Mouse (Mus musculus) layer of hippocampus, adult 2 months (tissue): Measurements from ENCODE around the gene Azin2. TPM values are rescaled to one million over a fixed set of nuclear protein-coding genes. Genes with fewer than 3 reads are reported as not detected.

Source experiments
- DNase-seq, 2 experiments: peaks; one replicate each; pipeline ENCODE4 v3.0.0; 2022; ENCODE audit warnings: low spot score in 2 of 2
- H3K27ac ChIP-seq: fragments of 200-600 bp; 2 replicates; pipeline ENCODE4 v1.8.1; 2022
- H3K4me3 ChIP-seq: fragments of 200-600 bp; 2 replicates; pipeline ENCODE4 v1.8.1; 2022; ENCODE audit warnings: mild to moderate bottlenecking
- CTCF ChIP-seq: fragments of 200-600 bp; conservative IDR thresholded peaks from 2 replicates; pipeline ENCODE4 v1.8.1; 2022; ENCODE audit warnings: antibody characterized with exemption, mild to moderate bottlenecking, moderate library complexity
- total RNA-seq, 2 experiments: library from RNA; stranded (reverse); gene quantifications; 2 replicates each; pipeline ENCODE4 v1.2.3; 2021

Gene Azin2
- total RNA-seq, 2 experiments from 2014 or later = 35.2 to 39.9 TPM

DNA sequence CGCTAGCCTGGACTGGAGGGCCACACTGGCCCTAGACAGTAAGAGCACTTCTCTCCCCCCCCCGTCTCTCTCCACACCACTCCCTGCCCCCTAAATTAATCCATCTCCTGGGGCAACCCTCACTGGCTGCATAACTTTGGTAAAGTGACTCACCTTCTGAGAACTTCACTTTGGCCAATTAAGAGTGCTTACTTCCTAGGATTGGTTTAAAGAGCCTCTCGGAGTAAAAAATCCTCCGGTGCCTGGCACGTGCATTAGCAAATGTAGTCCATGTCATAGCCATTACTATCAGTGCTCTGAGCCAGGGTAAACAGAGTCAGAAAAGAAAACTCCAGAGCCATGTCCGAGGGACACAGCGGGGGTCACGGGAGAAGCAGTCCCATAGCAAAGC, 8.2 kb upstream of the Azin2 start:
- no peak overlapping the region for H3K4me3 ChIP-seq

DNA sequence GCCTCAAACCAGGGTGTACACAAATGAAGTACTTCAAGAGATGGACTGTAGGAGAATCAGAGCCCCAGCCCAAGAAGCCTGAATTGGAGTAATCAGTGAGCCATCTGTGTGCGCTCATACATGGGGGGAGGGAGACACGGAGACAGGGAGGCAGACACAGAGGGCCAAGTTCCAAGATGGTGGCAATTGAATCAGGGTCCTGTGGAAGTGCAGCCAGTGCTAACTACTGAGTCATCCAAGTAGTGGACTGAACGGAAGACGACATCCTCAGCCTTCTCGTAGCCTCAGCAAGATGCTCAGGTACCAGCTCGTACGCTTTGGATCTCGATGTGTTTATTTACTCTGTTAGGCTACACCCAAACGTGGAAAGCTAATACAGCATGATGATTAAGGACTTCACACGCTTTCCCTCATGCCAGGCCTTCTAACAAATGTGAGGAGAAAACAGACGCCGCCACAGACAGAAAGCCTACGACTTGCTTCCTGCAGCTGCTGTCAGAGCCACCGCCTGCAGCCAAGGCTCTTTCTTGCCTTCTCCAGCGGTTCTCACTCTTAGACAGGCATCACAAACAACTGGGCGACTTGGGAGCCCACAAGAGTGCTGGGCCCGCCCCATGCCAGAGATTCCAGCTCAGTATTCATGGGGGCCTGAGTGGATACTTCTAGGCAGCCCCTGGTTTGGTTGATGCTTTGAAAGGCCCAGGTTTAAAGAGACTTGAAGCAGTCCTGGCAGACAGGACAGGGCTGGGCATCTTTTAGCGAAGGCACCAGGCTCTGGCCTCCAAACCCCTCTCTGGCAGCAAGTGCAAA, 7.6 kb upstream of the Azin2 start:
- no peak overlapping the region for H3K27ac ChIP-seq
- no peak for TF ChIP-seq CTCF
- no peak for DNase-seq
- H3K4me3 ChIP-seq = no peak overlapping the region

More for the DNA sequence above, 8.2 kb upstream of the Azin2 start:
- DNase-seq = no peak
- no peak for TF ChIP-seq CTCF
- H3K27ac ChIP-seq = no peak overlapping the region

DNA sequence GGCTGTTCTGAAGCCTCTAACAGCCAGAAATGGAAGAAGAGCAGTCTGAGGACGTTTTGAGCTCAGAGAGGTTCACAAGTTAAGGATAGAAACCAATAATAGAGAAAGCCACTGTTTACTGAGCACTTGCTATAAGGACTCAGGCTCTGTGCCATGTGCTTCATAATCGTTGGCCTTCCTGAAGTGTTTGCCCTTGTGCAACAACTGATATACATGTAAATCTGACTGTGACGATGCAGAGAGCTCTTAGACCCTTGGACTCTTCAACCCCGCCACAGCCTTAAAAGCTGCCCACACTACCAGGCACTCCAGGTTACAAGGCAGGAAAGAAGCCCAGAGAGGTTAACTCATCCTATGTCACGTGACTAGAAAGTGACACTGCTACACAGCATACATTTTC, 6.8 kb upstream of the Azin2 start:
- TF ChIP-seq CTCF = no peak
- H3K27ac ChIP-seq = no peak overlapping the region
- no peak for DNase-seq
- no peak overlapping the region for H3K4me3 ChIP-seq

DNA sequence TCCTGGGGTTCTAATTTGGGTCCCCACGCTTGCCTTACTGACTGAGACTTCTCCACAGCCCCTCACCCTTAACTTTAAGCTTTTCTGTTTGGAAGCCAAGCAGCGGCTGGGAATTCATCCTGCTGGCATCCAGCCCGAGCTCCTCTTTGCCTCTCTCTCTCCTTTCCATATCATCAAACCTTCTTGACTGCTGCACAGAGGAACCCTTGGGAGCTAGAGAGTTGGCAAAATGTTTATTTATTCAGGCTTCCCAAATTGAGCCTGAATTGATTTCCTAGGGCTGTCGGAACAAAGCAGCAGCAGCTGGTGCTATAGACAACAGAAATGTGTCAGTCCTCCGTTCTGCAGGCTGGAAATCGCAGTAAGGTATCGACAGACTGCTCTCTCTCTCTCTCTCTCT, 4.5 kb upstream of the Azin2 start:
- peak in 1 of 2 experiments; percentile 48 for DNase-seq
- H3K27ac ChIP-seq = no peak overlapping the region
- H3K4me3 ChIP-seq = no peak overlapping the region
- no peak for TF ChIP-seq CTCF

DNA sequence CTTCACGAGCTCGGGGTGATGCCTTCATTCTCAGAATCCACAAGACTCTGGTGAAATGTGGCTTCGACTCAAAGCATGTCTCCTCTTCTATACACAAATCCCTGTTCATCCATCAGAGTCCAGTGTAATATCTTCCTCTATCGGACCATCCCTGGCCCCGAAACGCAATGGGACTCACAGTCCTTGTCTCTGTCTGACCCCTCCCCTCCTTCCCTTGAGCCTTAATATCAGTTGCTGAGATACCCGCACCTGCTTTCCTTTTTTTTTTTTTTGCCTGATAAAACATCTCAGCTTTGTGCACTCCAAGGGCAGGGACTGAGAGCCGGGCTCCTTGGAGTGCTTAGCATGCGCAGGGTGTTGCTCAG, 666 bp upstream of the Azin2 start:
- H3K4me3 ChIP-seq = peak overlapping the region; percentile 93
- DNase-seq = no peak
- peak overlapping the region; percentile 78 for H3K27ac ChIP-seq
- no peak for TF ChIP-seq CTCF

DNA sequence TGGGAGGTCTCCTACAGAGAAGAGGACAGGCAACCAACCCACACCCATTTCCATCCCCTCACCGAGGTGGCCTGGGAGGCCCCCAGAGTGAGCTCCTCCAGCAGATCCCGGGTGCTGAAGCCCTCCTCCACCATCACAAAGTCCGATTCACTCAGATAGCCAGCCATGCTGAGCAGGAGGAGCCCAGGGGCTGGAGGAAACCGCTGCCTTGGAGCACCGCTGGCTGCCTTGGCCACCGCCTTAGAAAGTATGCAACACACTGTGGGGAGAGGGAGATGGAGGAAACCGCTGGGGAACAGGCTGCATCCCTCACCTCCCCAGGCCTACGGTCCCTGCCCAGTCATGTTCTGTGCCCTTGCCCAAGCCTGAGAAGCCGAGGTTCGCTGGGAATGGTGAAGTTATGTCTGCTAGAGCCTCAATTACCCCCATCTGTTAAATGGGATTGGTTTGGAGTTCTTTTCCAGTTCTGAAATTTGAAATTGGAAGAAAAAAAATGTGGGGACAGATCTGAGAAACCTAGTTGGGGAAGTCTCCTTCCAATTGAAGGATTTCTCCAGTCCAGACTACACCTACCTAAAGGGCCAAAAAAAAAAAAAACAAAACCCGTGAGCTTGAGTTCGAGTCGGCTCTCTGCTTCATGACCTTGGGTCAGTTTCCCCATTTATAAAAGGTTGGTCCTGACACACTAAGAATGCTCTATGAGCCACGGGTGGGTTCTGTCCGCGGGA, 777 bp downstream of the Azin2 start:
- Histone ChIP-seq H3K4me3 (peak overlapping the region; percentile 93), H3K27ac (peak overlapping the region; percentile 89)
- no peak for DNase-seq
- no peak for TF ChIP-seq CTCF

DNA sequence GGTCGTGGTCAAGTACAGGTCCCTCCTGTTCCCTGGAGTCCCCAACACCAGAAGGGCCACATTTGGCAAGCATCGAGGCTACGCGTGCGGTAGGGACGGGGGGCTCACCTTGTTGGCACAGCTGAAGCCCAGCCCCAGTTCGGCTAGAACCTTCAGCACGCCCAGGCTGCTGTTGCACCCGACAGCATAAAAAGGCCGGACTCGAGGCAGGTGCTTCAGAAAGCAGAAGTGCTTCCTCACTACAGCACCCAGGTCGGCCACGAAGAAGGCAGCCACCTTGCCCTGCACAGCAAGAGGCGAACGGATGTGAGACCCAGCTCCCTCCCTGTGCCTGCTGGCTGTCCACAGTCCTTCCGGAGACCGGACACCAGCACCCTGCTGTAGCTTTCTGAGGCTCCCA, 2.6 kb downstream of the Azin2 start:
- H3K4me3 ChIP-seq = no peak overlapping the region
- no peak for TF ChIP-seq CTCF

DNA sequence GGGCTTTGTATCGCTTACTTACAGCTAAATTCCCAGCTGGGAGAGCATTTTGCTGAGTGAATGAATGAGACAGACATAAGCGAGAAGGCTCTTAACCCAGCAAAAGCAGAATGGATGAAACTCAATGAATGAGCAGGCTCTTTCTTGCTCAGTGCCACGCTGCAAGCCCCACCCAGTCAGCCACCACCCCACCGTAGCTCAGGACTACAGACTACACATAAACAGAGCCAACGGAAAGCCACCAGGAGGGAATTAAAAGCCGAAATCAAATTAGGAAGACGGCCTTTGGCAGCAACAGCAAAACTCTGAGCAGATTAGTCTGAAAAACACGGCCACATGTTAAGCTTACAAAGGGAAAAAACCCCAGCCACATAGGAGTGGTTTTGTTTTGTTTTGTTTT, 3.4 kb downstream of the Azin2 start:
- no peak for DNase-seq
- Histone ChIP-seq H3K4me3 (no peak overlapping the region), H3K27ac (no peak overlapping the region)
- no peak for TF ChIP-seq CTCF

More for the DNA sequence above, 2.6 kb downstream of the Azin2 start:
- DNase-seq = no peak
- no peak overlapping the region for H3K27ac ChIP-seq

DNA sequence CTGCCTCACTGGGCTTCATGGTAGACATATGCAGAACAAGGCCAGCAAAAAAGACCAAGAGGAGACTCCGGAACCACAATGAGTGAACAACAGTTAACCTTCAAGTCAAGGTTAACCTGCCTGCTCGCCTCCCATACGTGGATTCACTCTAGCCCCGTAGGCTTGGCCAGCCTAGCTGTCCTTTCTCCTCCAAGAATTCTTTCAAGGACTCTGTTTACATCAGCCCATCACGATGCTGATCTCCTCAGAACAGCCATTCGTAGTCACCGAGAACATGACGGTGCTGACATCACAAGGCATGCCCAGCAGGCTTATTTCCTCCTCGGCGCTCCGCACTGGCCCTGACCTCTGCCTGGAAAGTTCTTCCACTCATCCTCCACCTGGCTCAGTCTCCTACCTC, 4.1 kb downstream of the Azin2 start:
- DNase-seq = no peak
- TF ChIP-seq CTCF = no peak
- H3K4me3 ChIP-seq = no peak overlapping the region
- no peak overlapping the region for H3K27ac ChIP-seq

DNA sequence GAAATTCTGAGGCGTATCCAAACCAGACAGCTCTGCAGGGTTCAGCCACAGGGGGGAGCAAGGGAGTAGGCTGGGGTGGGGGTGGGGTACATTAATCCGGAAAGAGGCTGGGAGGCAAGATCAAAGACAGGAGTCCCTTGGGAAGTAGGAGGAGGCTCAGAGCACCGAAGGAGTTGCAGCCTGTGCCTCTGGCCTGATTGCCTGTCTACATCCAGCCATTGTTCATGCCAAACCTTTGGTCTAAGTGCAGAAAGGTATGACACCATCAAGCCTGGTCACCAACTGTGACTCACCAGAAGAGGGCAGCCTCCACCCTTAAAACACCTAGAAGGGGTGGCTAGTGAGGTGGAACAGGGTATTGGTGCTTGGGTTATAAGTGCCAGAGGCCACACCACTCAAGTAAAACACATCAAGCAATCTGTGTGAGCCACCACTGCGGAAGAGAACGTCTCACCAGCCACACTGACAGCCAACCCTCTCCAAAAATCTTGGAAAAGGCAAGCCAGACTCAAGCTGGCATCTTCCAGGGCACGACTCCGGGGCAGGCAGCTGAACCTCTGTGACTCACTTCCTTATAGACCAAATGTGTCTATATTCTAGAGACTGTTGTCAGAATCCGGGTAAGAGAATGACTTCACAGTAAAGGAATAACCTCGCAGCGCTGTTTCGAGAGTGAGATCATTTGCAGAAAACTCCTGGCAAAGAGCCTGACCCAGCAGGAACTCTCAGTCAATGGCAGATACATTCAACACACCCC, 4.9 kb downstream of the Azin2 start:
- peak in 1 of 2 experiments; percentile 47 for DNase-seq
- H3K4me3 ChIP-seq = no peak overlapping the region
- H3K27ac ChIP-seq = no peak overlapping the region
- peak; percentile 80 for TF ChIP-seq CTCF

DNA sequence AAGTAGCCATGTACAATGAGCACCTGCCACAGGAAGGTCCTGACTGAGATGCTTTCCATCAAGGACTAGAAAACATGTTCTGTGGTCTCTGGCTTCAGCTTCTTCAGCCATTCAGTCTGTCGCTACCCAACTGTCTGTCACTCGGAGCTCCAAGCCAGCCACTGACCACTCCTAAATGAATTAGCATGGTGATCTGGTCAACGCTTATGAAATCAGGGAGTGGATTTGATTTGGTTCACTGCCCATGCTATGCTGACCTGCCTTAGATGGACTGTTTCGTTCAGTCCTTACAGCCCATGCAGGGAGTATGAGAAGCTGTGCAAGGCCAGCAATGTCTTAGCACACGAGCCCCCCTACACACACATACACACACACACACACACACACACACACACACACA, 8.4 kb downstream of the Azin2 start:
- no peak overlapping the region for H3K27ac ChIP-seq
- no peak for DNase-seq
- TF ChIP-seq CTCF = no peak
- no peak overlapping the region for H3K4me3 ChIP-seq

DNA sequence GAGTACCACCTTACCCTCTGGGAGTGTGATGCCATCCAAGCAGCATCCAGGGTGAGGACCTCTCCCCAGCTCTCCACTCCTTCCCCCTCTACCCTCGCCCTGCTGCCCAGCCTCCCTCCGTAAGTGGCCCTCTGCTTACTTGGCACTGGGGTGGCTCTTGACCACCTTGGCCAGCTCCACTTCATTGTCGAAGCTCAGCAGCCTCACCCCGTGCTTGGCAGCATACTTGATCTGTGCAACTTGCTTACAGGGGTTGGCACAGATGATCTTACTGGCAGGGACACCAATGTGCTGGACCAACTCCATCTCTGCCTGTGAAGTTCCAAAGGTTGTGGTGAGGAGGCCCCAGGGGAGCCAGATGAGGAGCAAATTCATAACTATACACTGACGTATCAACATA, 11.8 kb downstream of the Azin2 start:
- TF ChIP-seq CTCF = no peak
- no peak for DNase-seq
- no peak overlapping the region for H3K27ac ChIP-seq
- no peak overlapping the region for H3K4me3 ChIP-seq

DNA sequence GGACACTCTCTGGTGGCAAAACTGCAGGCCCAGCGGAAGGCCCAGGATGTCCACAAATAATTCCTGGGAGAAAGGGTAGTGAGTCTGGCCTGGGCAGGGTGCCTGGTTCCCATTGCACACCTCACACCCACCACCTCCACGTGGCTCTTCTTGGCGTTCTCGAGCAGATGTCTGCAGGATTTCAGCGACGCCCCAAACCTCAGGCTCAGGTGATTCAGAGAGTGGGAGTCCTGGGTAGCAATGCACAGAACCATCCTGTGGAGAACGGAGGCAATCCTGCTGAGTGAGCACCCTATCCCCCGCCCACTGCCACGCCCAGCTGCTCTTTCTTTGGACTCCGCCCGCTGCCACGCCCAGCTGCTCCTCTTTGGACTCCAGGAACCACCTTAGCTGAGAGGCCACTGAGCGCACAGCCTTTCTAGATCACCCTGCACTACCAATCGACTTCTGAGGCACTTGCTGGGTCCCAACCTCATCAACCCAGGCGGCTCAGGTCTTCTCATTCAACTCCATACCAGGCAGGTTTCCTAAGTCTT, 12.7 kb downstream of the Azin2 start:
- TF ChIP-seq CTCF = no peak
- H3K27ac ChIP-seq = no peak overlapping the region
- DNase-seq = no peak
- H3K4me3 ChIP-seq = no peak overlapping the region
